Mouse (Mus musculus): Measurements from ENCODE around the gene Mobp. TPM values are rescaled to one million over a fixed set of nuclear protein-coding genes. Genes with fewer than 3 reads are reported as not detected.
A peak's percentile ranks its signal among the peaks of the same experiment; 100 is the strongest.

Gene Mobp
- polyA plus RNA-seq, 1 experiment from 2014 or later = not detected

GRCm38 (mm10) chr9:120134529-120135160 lies 14.9 kb upstream of the Mobp start:
- no peak for TF ChIP-seq CTCF (IDR thresholded peaks at IDR 0.05)
- H3K27me3 ChIP-seq = no peaks in the 10 kb centered on the region
- in situ Hi-C loops (cut with MboI; ENCODE audit: low pct_unique_long_range_greater_than_20kb) = no loop called here
- DNase-seq (ENCODE audit: low read depth, low spot score) (no peak), ATAC-seq (no peak)
- CTCF ChIA-PET = interaction anchor here (1.0 kb wide), 1 partner anchor 37 kb away, joined by 3 read pairs; no protein-coding TSS in a partner anchor
- POLR2A ChIA-PET = no interaction called here

GRCm38 (mm10) chr9:120135454-120135853 lies 14.1 kb upstream of the Mobp start:
- H3K27me3 ChIP-seq = no peaks in the 10 kb centered on the region
- CTCF ChIA-PET = interaction anchor here (1.0 kb wide), 1 partner anchor 36 kb away, joined by 3 read pairs; no protein-coding TSS in a partner anchor
- POLR2A ChIA-PET = no interaction called here
- in situ Hi-C loops (cut with MboI; ENCODE audit: low pct_unique_long_range_greater_than_20kb) = no loop called here
- TF ChIP-seq CTCF (IDR thresholded peaks at IDR 0.05) = no peak
- DNase-seq (ENCODE audit: low read depth, low spot score) (no peak), ATAC-seq (no peak)

GRCm38 (mm10) chr9:120140652-120141051 lies 8.9 kb upstream of the Mobp start:
- POLR2A ChIA-PET = no interaction called here
- peaks cover 12% of the 10 kb centered on the region for H3K27me3 ChIP-seq
- ATAC-seq (peak; percentile 62), DNase-seq (ENCODE audit: low read depth, low spot score) (peak; percentile 9)
- TF ChIP-seq CTCF (IDR thresholded peaks at IDR 0.05) = peak; percentile 93
- CTCF ChIA-PET = interaction anchor here (0.8 to 2.9 kb wide), 12 partner anchors 9 to 56 kb away, joined by 3 to 14 read pairs (median 4); partner anchors contain the start of gene Mobp
- in situ Hi-C loops (cut with MboI; ENCODE audit: low pct_unique_long_range_greater_than_20kb) = no loop called here

GRCm38 (mm10) chr9:120144474-120144873 lies 5.0 kb upstream of the Mobp start:
- ATAC-seq (no peak), DNase-seq (ENCODE audit: low read depth, low spot score) (no peak)
- TF ChIP-seq CTCF (IDR thresholded peaks at IDR 0.05) = no peak
- peaks cover 25% of the 10 kb centered on the region for H3K27me3 ChIP-seq
- CTCF ChIA-PET = interaction anchor here (1.0 kb wide), 1 partner anchor 10 kb away, joined by 3 read pairs; no protein-coding TSS in a partner anchor
- POLR2A ChIA-PET = no interaction called here
- in situ Hi-C loops (cut with MboI; ENCODE audit: low pct_unique_long_range_greater_than_20kb) = no loop called here

GRCm38 (mm10) chr9:120151152-120151551 lies 1.6 kb downstream of the Mobp start:
- ATAC-seq (no peak), DNase-seq (ENCODE audit: low read depth, low spot score) (no peak)
- H3K27me3 ChIP-seq = peaks cover 55% of the 10 kb centered on the region
- in situ Hi-C loops (cut with MboI; ENCODE audit: low pct_unique_long_range_greater_than_20kb) = loop anchor here (25.0 kb wide), 1 partner anchor 1386 kb away; no protein-coding TSS in a partner anchor
- TF ChIP-seq CTCF (IDR thresholded peaks at IDR 0.05) = no peak
- ChIA-PET CTCF (no interaction called here), POLR2A (interaction anchor here (0.6 kb wide), 1 partner anchor 41 kb away, joined by 4 read pairs; no protein-coding TSS in a partner anchor)

GRCm38 (mm10) chr9:120151906-120152399 lies 2.4 kb downstream of the Mobp start:
- in situ Hi-C loops (cut with MboI; ENCODE audit: low pct_unique_long_range_greater_than_20kb) = loop anchor here (25.0 kb wide), 1 partner anchor 1385 kb away; no protein-coding TSS in a partner anchor
- TF ChIP-seq CTCF (IDR thresholded peaks at IDR 0.05) = no peak
- no peak for ATAC-seq
- ChIA-PET CTCF (no interaction called here), POLR2A (interaction anchor here (0.6 kb wide), 1 partner anchor 42 kb away, joined by 4 read pairs; no protein-coding TSS in a partner anchor)
- no peak for DNase-seq (ENCODE audit: low read depth, low spot score)
- peaks cover 60% of the 10 kb centered on the region for H3K27me3 ChIP-seq

- CTCF ChIA-PET = no interaction called here
- in situ Hi-C loops (cut with MboI; ENCODE audit: low pct_unique_long_range_greater_than_20kb) = loop anchor here (25.0 kb wide), 1 partner anchor 1379 kb away; no protein-coding TSS in a partner anchor
- DNase-seq (ENCODE audit: low read depth, low spot score) = no peak
- ATAC-seq = no peak
- POLR2A ChIA-PET = no interaction called here
- TF ChIP-seq CTCF (IDR thresholded peaks at IDR 0.05) = no peak
- peaks cover 30% of the 10 kb centered on the region for H3K27me3 ChIP-seq
Observed at GRCm38 (mm10) chr9:120158047-120158446, 8.5 kb downstream of the Mobp start.

- CTCF ChIA-PET = interaction anchor here (1.3 kb wide), 1 partner anchor 23 kb away, joined by 4 read pairs; no protein-coding TSS in a partner anchor
- no peak for TF ChIP-seq CTCF (IDR thresholded peaks at IDR 0.05)
- in situ Hi-C loops (cut with MboI; ENCODE audit: low pct_unique_long_range_greater_than_20kb) = loop anchor here (25.0 kb wide), 1 partner anchor 1373 kb away; no protein-coding TSS in a partner anchor
- POLR2A ChIA-PET = no interaction called here
- ATAC-seq = no peak
- H3K27me3 ChIP-seq = peaks cover 21% of the 10 kb centered on the region
- DNase-seq (ENCODE audit: low read depth, low spot score) = no peak
Observed at GRCm38 (mm10) chr9:120163862-120164261, 14.4 kb downstream of the Mobp start.

- no peak for TF ChIP-seq CTCF (IDR thresholded peaks at IDR 0.05)
- ATAC-seq (no peak), DNase-seq (ENCODE audit: low read depth, low spot score) (no peak)
- POLR2A ChIA-PET = no interaction called here
- H3K27me3 ChIP-seq = peaks cover 43% of the 10 kb centered on the region
- in situ Hi-C loops (cut with MboI; ENCODE audit: low pct_unique_long_range_greater_than_20kb) = loop anchor here (25.0 kb wide), 1 partner anchor 1369 kb away; no protein-coding TSS in a partner anchor
- CTCF ChIA-PET = no interaction called here
Observed at GRCm38 (mm10) chr9:120167826-120168225, 18.3 kb downstream of the Mobp start.

GRCm38 (mm10) chr9:120171295-120171694 lies 21.8 kb downstream of the Mobp start:
- CTCF ChIA-PET = interaction anchor here (1.2 to 3.2 kb wide), 2 partner anchors 30 to 37 kb away, joined by 3 to 14 read pairs; no protein-coding TSS in a partner anchor
- peak; percentile 75 for TF ChIP-seq CTCF (IDR thresholded peaks at IDR 0.05)
- POLR2A ChIA-PET = interaction anchor here (1.5 kb wide), 1 partner anchor 38 kb away, joined by 5 read pairs; no protein-coding TSS in a partner anchor
- no peak for DNase-seq (ENCODE audit: low read depth, low spot score)
- no peak for ATAC-seq
- in situ Hi-C loops (cut with MboI; ENCODE audit: low pct_unique_long_range_greater_than_20kb) = loop anchor here (25.0 kb wide), 1 partner anchor 1366 kb away; no protein-coding TSS in a partner anchor
- H3K27me3 ChIP-seq = peaks cover 38% of the 10 kb centered on the region
